Mouse (Mus musculus): ENCODE data around the gene Chn2.

- TF ChIP-seq CTCF (conservative IDR thresholded peaks at IDR 0.05 in 1 of 2, IDR thresholded peaks at IDR 0.05 in 1 of 2; ENCODE audit: low read depth in 2 of 2, low read length in 2 of 2) (no peak), MAX (IDR thresholded peaks at IDR 0.05; ENCODE audit: low read length) (no peak)
Measured at GRCm38 (mm10) chr6:54297231-54297630, 257.9 kb downstream of the Chn2 start.
